Mouse (Mus musculus) lung, postnatal 0 days (tissue): ENCODE data around the gene 2010109A12Rik.

Experiments
- CTCF ChIP-seq: IDR thresholded peaks from 2 replicates; pipeline ENCODE4 v1.5.1; 2016; ENCODE audit warnings: antibody characterized with exemption, mild to moderate bottlenecking
- EP300 ChIP-seq: IDR thresholded peaks from 2 replicates; pipeline ENCODE4 v1.6.1; 2016; ENCODE audit warnings: antibody characterized with exemption, mild to moderate bottlenecking, control low read depth

DNA sequence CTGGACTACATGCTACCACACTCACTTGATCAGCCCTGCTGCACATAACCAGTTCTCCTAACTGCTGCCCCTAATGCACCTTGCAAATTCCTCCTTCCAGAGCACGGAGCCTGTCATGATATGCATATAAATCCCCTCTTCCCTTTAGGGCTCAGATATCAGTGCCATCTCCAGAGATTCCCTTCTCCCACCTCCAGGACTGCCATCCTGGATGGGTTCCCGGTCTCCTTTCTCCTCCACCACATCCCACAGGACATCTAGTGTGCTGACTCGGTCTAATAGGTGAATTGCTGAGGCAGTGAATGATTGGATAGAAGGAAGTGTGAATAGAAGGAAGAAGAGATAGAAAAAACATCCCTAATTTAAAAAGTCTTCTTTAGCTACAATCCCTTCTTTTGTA is 25.4 kb downstream of the 2010109A12Rik start:
- no peak for TF ChIP-seq CTCF
- no peak for TF ChIP-seq EP300
